Mouse (Mus musculus) heart, adult 2 months (tissue): ENCODE measurements around the gene Bloc1s5. TPM values are rescaled to one million over a fixed set of nuclear protein-coding genes. Genes with fewer than 3 reads are reported as not detected.

Experiments
- DNase-seq, 2 experiments: peaks; one replicate each; pipeline ENCODE4 v3.0.0; 2021
- H3K27ac ChIP-seq: fragments of 200-600 bp; 2 replicates; pipeline ENCODE4 v1.8.1; 2022
- H3K27me3 ChIP-seq: fragments of 200-500 bp; 2 replicates; pipeline ENCODE4 v1.6.1; 2012; ENCODE audit warnings: mild to moderate bottlenecking, low read length, inconsistent platforms, mixed read lengths; ENCODE audit not compliant: control insufficient read depth, insufficient read depth
- H3K36me3 ChIP-seq: fragments of 200-500 bp; 2 replicates; pipeline ENCODE4 v1.6.1; 2012; ENCODE audit warnings: low read length, inconsistent platforms; ENCODE audit not compliant: control insufficient read depth, insufficient read depth
- H3K4me1 ChIP-seq: fragments of 200-500 bp; 2 replicates; pipeline ENCODE4 v1.6.1; 2011; ENCODE audit warnings: low read length; ENCODE audit not compliant: control insufficient read depth, insufficient read depth
- H3K4me3 ChIP-seq: fragments of 200-600 bp; 2 replicates; pipeline ENCODE4 v1.8.1; 2022
- H3K79me2 ChIP-seq: fragments of 200-500 bp; replicated peaks from 2 replicates; pipeline ENCODE4 v1.6.1; 2012; ENCODE audit warnings: mild to moderate bottlenecking, inconsistent platforms, low read length, moderate library complexity, mixed read lengths; ENCODE audit not compliant: control insufficient read depth, insufficient read depth
- H3K9ac ChIP-seq: fragments of 200-500 bp; 2 replicates; pipeline ENCODE4 v1.6.1; 2012; ENCODE audit warnings: low read depth, mild to moderate bottlenecking, control low read depth, inconsistent platforms, low read length, mixed read lengths
- CTCF ChIP-seq: fragments of 200-600 bp; IDR thresholded peaks from 2 replicates; pipeline ENCODE4 v1.8.1; 2022; ENCODE audit warnings: antibody characterized with exemption, mild to moderate bottlenecking, moderate library complexity
- EP300 ChIP-seq: fragments of 200-500 bp; IDR thresholded peaks from 2 replicates; pipeline ENCODE4 v1.6.1; 2011; ENCODE audit warnings: low read depth, low read length, control low read depth; ENCODE audit not compliant: insufficient read depth
- POLR2A ChIP-seq: fragments of 200-500 bp; IDR thresholded peaks from 2 replicates; pipeline ENCODE4 v1.6.1; 2011; ENCODE audit warnings: mild to moderate bottlenecking, low read depth, low read length, control low read depth; ENCODE audit not compliant: insufficient read depth
- WGBS: fragments of 180-500 bp; shearing (Covaris S2); methylation state at CpG from one replicate; pipeline ENCODE4 v1.1.7; 2018; 5-methylcytosine and 5-hydroxymethylcytosine counted together
- intact Hi-C: fragments of 180-260 bp; cut with DNase I; formaldehyde crosslinking; loops from one replicate; pipeline ENCODE4 v1.15.1; 2025
- polyA plus RNA-seq: library from polyadenylated mRNA; depleted of rRNA; stranded (reverse); fragments of >200 nt; gene quantifications from 2 replicates; pipeline ENCODE4 v1.2.3, GENCODE M21; 2012
- total RNA-seq, 2 experiments: library from RNA; stranded (reverse); gene quantifications; 2 replicates each; pipeline ENCODE4 v1.2.3; 2021

The Bloc1s5 gene
- total and polyA plus RNA-seq, 3 experiments: 5.2 to 12.0 (median 10.5) TPM

GRCm38 (mm10) chr13:38614298-38614697 is 20.6 kb downstream of the Bloc1s5 start:
- DNase-seq: no peak
- Histone ChIP-seq H3K4me1 (peaks cover 8% of the 10 kb centered on the region), H3K79me2 (no peaks in the 10 kb centered on the region), H3K27me3 (no peaks in the 10 kb centered on the region), H3K36me3 (no peaks in the 10 kb centered on the region), H3K4me3 (peak overlapping the region; percentile 0; the same call in 1 of the 2 replicates), H3K9ac (no peak overlapping the region), H3K27ac (peak overlapping the region; percentile 55)
- WGBS: 41% methylated on average over 5 of the region's 5 CpGs
- TF ChIP-seq POLR2A: no peak
- no peak for TF ChIP-seq CTCF
- TF ChIP-seq EP300: no peak
- intact Hi-C loops: no loop called here

GRCm38 (mm10) chr13:38613583-38613982 is 21.3 kb downstream of the Bloc1s5 start:
- no peaks in the 10 kb centered on the region for H3K27me3 ChIP-seq
- TF ChIP-seq CTCF (no peak), POLR2A (no peak), EP300 (no peak)
- H3K4me3 ChIP-seq: no peak overlapping the region; the same call in 1 of the 2 replicates
- H3K9ac ChIP-seq: no peak overlapping the region
- no peaks in the 10 kb centered on the region for H3K79me2 ChIP-seq
- no peak for DNase-seq
- no peaks in the 10 kb centered on the region for H3K36me3 ChIP-seq
- peak overlapping the region; percentile 55 for H3K27ac ChIP-seq
- H3K4me1 ChIP-seq: peaks cover 8% of the 10 kb centered on the region
- WGBS: 62% methylated on average over 8 of the region's 8 CpGs
- intact Hi-C loops: no loop called here

- Histone ChIP-seq H3K4me1 (peaks cover 8% of the 10 kb centered on the region), H3K27ac (no peak overlapping the region), H3K36me3 (no peaks in the 10 kb centered on the region), H3K9ac (no peak overlapping the region), H3K79me2 (no peaks in the 10 kb centered on the region), H3K4me3 (no peak overlapping the region), H3K27me3 (no peaks in the 10 kb centered on the region)
- WGBS: 93% methylated on average over 9 of the region's 9 CpGs
- no peak for DNase-seq
- TF ChIP-seq POLR2A: no peak
- intact Hi-C loops: no loop called here
Observed at GRCm38 (mm10) chr13:38612608-38613007, 22.3 kb downstream of the Bloc1s5 start.

GRCm38 (mm10) chr13:38612179-38612578 is 22.7 kb downstream of the Bloc1s5 start:
- H3K4me1 ChIP-seq: peaks cover 8% of the 10 kb centered on the region
- no peaks in the 10 kb centered on the region for H3K27me3 ChIP-seq
- no peaks in the 10 kb centered on the region for H3K79me2 ChIP-seq
- intact Hi-C loops: no loop called here
- no peak for DNase-seq
- TF ChIP-seq EP300 (no peak), CTCF (peak; percentile 32), POLR2A (no peak)
- no peak overlapping the region for H3K9ac ChIP-seq
- H3K27ac ChIP-seq: no peak overlapping the region
- H3K4me3 ChIP-seq: no peak overlapping the region
- no peaks in the 10 kb centered on the region for H3K36me3 ChIP-seq
- 99% methylated on average over 4 of the region's 4 CpGs for WGBS

GRCm38 (mm10) chr13:38610336-38610735 is 24.6 kb downstream of the Bloc1s5 start:
- peak in 1 of 2 experiments; percentile 37 for DNase-seq

GRCm38 (mm10) chr13:38607130-38607529 is 27.8 kb downstream of the Bloc1s5 start:
- intact Hi-C loops: no loop called here
- no peak overlapping the region for H3K27ac ChIP-seq
- WGBS: 87% methylated on average over 6 of the region's 6 CpGs

More at GRCm38 (mm10) chr13:38610336-38610735, 24.6 kb downstream of the Bloc1s5 start:
- H3K9ac ChIP-seq: no peak overlapping the region; the same call in 1 of the 2 replicates
- H3K4me1 ChIP-seq: peaks cover 10% of the 10 kb centered on the region
- no peak overlapping the region for H3K4me3 ChIP-seq
- H3K27ac ChIP-seq: no peak overlapping the region
- WGBS: 53% methylated on average over 6 of the region's 6 CpGs
- H3K79me2 ChIP-seq: no peaks in the 10 kb centered on the region
- H3K27me3 ChIP-seq: no peaks in the 10 kb centered on the region
- no peaks in the 10 kb centered on the region for H3K36me3 ChIP-seq
- intact Hi-C loops: no loop called here
- TF ChIP-seq POLR2A (no peak), EP300 (no peak), CTCF (no peak)

More at GRCm38 (mm10) chr13:38607130-38607529, 27.8 kb downstream of the Bloc1s5 start:
- Histone ChIP-seq H3K36me3 (no peaks in the 10 kb centered on the region), H3K27me3 (no peaks in the 10 kb centered on the region), H3K4me3 (no peak overlapping the region), H3K9ac (no peak overlapping the region), H3K4me1 (peaks cover 6% of the 10 kb centered on the region; the same call in 1 of the 2 replicates), H3K79me2 (no peaks in the 10 kb centered on the region)
- TF ChIP-seq EP300 (no peak), POLR2A (no peak), CTCF (no peak)
- DNase-seq: no peak
